Mouse (Mus musculus): ENCODE data around the gene Rpl23a.
"Not testable (repeated sequence)": the region's sequence is repeated elsewhere in the genome, so short reads cannot be mapped to it uniquely, and the experiment has no call there.

Gene Rpl23a

GRCm38 (mm10) chr11:78184702-78185101 lies 1.3 kb upstream of the Rpl23a start:
- not testable (repeated sequence) for ATAC-seq (ENCODE audit: low TSS enrichment)

DNA sequence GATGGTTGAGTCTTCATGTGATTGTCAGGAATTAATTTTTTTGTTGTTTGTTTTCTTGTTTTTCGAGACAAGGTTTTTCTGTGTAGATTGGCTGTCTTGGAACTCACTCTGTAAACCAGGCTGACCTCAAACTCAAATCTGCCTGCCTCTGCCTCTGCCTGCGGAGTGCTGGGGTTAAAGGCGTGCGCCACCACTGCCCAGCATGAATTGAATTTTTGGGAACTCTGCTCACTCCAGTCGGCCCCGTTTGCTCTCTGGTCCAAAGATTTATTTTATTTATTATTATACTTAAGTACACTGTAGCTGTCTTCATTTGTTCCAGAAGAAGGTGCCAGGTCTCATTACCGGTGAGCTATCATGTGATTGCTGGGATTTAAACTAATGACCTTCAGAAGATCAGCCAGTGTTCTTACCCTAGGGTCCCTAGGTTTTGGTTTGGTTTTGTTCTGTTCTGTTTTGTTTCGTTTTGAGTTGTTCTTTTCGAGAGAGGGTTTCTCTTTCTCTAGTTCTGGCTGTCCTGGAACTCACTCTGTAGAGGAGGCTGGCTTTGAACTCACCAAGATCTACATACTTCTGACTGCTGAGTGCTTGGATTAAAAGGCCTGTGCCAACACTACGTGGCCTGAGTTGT lies 615 bp upstream of the Rpl23a start:
- no peak for ATAC-seq (ENCODE audit: low TSS enrichment)

- ATAC-seq (ENCODE audit: low TSS enrichment) = no peak
These were observed 934 bp downstream of the Rpl23a start for GRCm38 (mm10) chr11:78182450-78182849.

DNA sequence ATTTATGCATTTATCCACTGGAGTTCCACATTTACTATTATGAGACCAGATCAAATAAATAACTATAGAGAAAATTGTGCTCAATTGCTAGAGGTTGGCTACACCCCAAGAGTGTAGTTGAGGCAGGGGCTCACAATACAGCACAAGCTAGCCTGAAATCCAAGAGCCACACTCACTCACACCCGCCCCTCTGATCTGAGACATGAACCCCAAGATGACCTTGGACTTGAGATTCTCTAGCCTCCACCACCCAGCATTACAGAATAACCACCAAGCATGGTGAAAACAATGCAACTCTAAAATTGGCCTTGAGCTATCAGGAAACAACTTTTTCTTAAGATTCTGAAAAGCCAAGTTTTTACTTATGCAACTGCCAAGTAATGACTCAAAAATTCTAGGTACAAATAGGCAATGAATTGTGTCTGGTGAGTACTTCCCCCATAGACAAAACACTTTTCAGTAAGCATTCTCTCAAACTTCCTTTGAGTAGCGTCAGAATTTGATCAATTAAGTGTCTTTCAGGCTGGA lies 1.5 kb downstream of the Rpl23a start:
- no peak for ATAC-seq (ENCODE audit: low TSS enrichment)

DNA sequence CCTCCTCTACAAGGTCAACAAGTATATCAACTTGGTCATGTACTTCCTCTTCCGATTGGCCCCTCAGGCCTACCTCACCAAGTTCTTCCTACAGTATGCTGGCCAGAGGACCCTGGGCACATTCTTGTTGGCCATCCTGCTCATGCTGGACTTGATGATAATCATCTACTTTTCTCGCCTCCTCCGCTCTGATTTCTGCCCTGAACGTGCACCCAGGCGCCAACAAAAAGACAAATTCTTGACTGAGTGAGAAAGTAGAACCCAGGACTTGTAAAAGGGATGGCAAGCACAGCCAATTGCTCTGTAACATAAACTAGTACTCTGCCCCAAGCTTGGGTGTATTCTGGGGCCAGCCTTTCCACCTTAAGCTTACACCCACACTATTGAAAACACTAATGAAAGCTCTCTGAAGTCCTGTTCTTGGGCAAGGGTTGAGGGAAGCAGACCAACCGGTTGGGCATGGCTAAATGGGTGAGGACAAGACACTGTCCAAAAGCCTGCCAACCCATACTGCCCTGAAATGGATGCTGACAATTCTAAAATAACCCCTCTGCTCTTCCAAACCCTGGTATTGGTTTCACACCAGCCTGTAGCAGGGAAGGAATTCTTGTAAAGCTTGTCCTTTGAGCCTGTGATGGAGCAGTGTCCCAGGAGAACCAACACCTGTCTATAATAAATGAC lies 3.2 kb downstream of the Rpl23a start:
- ATAC-seq (ENCODE audit: low TSS enrichment) = no peak

GRCm38 (mm10) chr11:78179438-78179999 lies 3.9 kb downstream of the Rpl23a start:
- no peak for ATAC-seq (ENCODE audit: low TSS enrichment)

DNA sequence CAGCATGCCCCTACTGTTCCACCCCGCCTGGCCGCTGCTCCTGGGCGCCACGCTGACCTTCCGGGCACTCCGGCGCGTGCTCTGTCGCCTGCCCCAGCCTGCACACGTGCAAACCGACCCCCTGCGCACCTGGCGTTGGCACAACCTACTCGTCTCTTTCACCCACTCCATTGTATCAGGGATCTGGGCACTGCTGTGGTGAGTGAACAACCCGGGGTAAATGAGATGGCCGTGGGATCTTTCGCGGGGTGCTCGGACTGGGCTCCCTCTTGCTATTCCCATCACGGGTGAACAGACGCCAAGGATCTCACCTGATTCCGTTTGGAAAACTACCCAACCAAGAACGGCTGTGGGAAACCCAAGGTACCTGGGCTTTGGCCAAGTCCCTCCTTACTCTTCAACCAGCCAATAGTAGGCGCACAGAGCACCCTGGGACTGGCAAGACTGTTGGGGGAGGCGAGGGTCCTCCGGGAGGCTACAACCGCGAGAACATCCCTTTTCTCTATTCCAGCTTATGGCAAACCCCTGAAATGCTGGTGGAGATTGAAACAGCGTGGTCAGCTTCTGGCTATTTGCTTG lies 4.4 kb downstream of the Rpl23a start:
- no peak for ATAC-seq (ENCODE audit: low TSS enrichment)

- ATAC-seq (ENCODE audit: low TSS enrichment) = peak; percentile 68
These were observed 5.2 kb downstream of the Rpl23a start for GRCm38 (mm10) chr11:78177903-78178858.

DNA sequence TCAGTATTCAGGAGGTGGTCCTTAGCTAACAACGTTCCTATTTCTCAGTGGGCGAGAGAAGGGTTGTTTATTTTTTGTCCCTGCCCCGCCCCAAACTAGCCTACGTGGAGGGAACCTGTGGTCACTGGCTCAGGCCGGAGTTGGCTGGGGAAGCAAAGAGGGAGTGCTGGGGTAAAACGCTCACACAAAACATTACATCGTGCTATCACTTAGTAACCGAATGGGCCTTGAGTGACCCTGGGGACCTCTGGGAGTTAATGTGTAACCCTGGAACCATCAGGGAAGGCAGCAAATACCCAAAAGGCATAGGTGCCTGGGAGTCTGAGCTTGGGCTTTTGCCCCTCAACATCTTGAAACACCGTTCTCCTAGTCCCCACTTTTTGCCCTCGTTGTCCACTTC lies 5.9 kb downstream of the Rpl23a start:
- peak; percentile 1; the same call in 1 of the 2 replicates for ATAC-seq (ENCODE audit: low TSS enrichment)

DNA sequence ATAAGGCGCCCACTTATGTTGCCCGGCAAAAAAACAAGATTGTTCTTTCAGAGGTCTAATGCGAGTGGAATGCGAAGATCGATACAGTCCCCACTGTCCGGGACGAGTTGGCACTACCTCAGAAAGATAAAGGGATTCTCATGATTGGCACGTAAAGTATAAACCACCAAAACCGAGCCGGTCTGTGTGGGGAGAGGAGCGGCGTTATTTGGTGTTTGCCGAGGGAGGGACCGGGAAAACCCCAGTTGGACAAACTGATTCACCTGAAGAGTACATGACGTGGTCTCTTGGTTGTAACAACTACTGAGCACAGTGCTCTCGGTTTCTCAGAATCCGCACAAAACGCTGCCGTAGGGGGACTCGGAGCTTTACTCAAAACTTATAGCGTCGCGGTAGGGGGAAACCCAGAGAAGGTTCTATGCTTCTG lies 6.5 kb downstream of the Rpl23a start:
- no peak for ATAC-seq (ENCODE audit: low TSS enrichment)

- peak; percentile 48 for ATAC-seq (ENCODE audit: low TSS enrichment)
These were observed 7.0 kb downstream of the Rpl23a start, which contains the start of the genes Nek8 and Tlcd1 for GRCm38 (mm10) chr11:78176402-78176862. Nek8 (minus strand) TSS chr11:78176675. Tlcd1 (plus strand) TSS chr11:78176711.

DNA sequence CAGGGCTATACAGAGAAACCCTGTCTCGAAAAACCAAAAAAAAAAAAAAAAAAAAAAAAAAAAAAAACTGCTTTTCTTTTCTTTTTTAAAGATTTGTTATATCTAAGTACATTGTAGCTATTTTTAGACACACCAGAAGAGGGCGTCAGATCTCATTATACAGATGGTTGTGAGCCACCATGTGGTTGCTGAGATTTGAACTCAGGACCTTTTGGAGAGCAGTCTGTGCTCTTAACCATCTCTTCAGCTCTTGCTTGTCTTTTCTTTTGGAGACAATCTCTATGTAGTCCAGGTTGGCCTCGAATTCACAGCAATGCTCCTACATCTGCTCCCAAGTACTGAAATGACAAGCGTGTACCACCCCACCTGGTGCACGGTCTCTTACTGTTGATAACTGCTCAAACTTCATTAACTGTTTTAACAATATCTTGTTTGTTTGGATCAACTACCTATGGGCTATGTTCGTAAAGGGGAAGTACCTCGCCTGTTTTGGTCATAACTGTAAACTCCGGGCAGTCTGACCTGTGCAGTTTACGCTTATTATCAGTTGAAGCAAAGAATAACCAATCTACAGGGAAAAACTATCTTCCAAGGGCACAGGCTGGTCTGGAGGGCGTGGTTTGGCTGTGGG lies 7.5 kb downstream of the Rpl23a start:
- ATAC-seq (ENCODE audit: low TSS enrichment) = no peak

DNA sequence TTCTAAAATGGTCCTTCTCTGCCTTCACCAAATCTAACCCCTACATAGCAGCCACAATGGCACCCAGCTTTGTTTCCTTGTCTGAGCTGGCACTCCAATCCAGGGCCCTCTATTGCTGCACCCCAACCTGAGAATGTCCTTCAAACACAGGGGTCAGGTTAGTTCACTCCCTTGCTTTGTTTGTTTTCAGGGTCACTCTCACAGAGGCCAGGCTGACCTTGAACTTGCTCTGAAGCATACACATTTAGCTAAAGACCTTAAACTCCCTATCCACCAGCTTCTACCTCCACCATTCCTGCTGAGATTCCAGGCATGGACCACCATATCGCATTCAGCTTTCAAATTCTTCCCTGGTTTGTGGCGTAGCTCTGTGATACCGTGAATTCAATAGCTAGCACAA lies 8.9 kb downstream of the Rpl23a start:
- ATAC-seq (ENCODE audit: low TSS enrichment) = no peak

DNA sequence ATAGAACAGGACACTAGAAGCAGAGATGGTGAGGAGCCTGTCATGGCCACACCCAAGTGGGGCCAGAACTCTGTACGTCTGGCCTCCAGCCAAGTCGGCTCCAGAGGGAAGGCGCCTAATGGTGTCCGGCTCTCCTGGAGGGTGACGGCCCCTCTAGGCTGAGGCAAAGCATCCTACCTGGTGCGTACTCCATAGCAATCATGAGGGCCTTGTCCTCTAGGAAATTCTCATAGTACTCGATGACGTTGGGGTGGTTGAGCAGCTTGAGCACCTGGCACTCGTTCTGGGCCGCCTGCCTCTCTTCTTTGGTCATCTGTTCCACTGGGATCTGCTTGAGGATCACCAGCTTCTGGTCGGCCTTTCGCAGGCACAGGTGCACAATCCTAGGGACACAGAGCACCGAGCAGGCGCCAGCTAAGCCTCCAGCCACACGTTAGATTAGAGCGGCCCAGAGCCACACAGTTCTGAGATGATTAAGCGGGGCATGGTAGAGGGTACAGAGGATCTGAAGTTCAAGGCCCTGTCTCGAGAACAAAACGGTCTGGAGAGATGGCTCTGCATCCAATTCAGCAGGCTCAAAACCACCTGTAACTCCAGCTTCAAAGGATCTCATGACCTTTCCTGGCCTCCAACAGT lies 10.5 kb downstream of the Rpl23a start:
- ATAC-seq (ENCODE audit: low TSS enrichment) = no peak

DNA sequence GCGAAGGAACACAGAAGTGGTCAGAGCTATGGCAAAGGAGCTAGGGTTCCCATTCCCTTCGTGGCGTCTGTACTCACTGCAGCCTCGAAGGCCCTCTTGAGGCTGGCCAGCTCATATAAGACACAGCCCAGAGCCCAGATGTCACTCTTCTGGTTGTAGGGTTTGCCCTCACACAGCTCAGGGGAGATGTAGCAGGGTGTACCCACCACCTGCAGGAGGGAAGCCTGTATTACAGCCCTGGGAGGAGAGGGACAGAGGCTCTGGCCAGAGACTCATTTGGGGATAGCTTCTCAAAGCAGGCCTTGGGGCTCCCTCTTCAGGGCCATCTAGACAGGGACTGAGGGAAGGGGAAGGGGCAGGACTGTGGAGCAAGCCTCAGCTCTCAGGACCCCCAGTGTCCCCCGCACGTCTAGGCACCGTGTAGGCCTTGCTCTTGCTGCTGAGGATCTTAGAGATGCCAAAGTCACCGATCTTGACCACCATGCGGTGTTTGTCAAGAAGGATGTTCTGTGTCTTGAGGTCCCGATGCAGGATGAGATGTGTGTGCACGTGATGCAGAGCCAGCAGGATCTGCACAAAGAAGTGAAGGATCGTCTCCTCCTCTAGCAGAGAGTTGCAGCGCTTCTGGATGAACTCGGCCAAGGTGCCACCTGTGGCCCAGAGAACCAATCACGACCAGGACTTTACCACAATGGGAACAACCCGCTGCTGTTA lies 11.2 kb downstream of the Rpl23a start:
- no peak for ATAC-seq (ENCODE audit: low TSS enrichment)

- ATAC-seq (ENCODE audit: low TSS enrichment) = no peak
These were observed 12.1 kb downstream of the Rpl23a start for GRCm38 (mm10) chr11:78171328-78171727.

- ATAC-seq (ENCODE audit: low TSS enrichment) = no peak
These were observed 13.1 kb downstream of the Rpl23a start for GRCm38 (mm10) chr11:78170306-78170705.

DNA sequence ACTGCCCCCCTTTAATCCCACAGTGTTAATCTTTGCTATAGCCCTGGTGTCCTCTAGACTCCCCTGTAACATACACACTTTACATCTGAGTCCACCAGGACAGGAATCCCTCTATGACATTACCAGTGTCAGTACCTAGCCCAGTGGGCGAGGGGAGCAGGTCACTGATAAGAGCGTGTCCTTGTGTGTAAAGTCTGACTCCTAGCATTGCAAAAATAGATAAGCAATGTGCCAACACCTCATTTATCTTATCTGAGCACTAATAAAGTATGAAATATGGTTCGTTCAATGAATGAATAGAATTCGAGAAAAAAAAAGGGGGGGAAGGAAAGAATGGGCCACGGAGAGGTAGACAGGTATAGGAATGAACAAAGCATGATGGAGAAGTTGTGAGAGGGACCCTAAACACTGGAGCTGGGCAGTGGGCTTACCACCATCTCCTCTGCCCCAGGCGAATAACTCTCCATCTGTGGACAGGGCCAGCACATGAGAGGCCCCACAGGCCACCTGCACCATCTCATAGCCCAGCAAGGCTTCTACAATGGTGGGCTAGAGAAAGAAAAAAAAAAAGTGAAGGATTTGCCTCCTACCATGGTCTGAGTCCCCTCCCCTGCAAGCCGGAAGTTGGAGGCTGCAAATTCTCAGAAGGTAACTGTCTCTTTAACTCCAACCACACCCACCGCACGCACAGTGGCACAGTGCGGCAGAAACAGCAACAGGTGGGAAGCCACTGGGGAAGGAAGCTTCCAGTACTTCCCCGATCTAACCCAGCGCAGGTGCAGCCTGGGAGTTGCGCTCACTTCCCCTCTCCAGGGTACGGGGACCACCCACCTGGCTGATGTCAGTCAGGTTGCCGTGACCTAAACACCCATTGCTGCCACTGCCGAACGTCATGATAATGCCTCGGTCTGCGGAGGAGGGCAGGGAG lies 14.6 kb downstream of the Rpl23a start:
- ATAC-seq (ENCODE audit: low TSS enrichment) = no peak

Data from frontal cortex, adult (tissue).